Mouse (Mus musculus) neural tube, embryonic 12.5 days (tissue): Measurements from ENCODE around the gene Edn2. TPM values are rescaled to one million over a fixed set of nuclear protein-coding genes. Genes with fewer than 3 reads are reported as not detected.

ENCODE experiments used
- ATAC-seq: fragments of 200-750 bp; cut with Nextera tagmentation; 2 replicates; pipeline ENCODE4 v1.8.0; 2017; ENCODE audit warnings: low read depth, mild to moderate bottlenecking, moderate TSS enrichment, moderate library complexity; ENCODE audit not compliant: low FRiP score
- H3K27ac ChIP-seq: fragments of 300-500 bp; sonication (generic); 2 replicates; pipeline ENCODE4 v1.5.1; 2016
- H3K27me3 ChIP-seq: fragments of 300-500 bp; sonication (generic); replicated peaks from 2 replicates; pipeline ENCODE4 v1.6.1; 2016; ENCODE audit warnings: mild to moderate bottlenecking
- H3K36me3 ChIP-seq: fragments of 300-500 bp; sonication (generic); 2 replicates; pipeline ENCODE4 v1.6.1; 2016; ENCODE audit warnings: mild to moderate bottlenecking
- H3K4me1 ChIP-seq: fragments of 300-500 bp; sonication (generic); 2 replicates; pipeline ENCODE4 v1.6.1; 2016
- H3K4me2 ChIP-seq: fragments of 300-500 bp; sonication (generic); replicated peaks from 2 replicates; pipeline ENCODE4 v1.6.1; 2016; ENCODE audit warnings: mild to moderate bottlenecking
- H3K4me3 ChIP-seq: fragments of 300-500 bp; sonication (generic); 2 replicates; pipeline ENCODE4 v1.5.1; 2016
- H3K9ac ChIP-seq: fragments of 300-500 bp; sonication (generic); 2 replicates; pipeline ENCODE4 v1.6.1; 2016; ENCODE audit warnings: mild to moderate bottlenecking
- H3K9me3 ChIP-seq: fragments of 300-500 bp; sonication (generic); 2 replicates; pipeline ENCODE4 v1.6.1; 2016; ENCODE audit warnings: mild to moderate bottlenecking
- WGBS: fragments of 180-500 bp; shearing (Covaris S2); methylation state at CpG from one replicate; pipeline ENCODE4 v1.1.7; 2016; 5-methylcytosine and 5-hydroxymethylcytosine counted together
- polyA plus RNA-seq: library from polyadenylated mRNA; unstranded; fragments of >200 nt; fragmentation: Nextera tagmentation; extraction: Ambion mirVana; gene quantifications from 2 replicates; pipeline ENCODE4 v1.2.1, GENCODE M21; 2016

The Edn2 gene
- 0.27 TPM in 1 of 2 replicates, not detected in the other for polyA plus RNA-seq

DNA sequence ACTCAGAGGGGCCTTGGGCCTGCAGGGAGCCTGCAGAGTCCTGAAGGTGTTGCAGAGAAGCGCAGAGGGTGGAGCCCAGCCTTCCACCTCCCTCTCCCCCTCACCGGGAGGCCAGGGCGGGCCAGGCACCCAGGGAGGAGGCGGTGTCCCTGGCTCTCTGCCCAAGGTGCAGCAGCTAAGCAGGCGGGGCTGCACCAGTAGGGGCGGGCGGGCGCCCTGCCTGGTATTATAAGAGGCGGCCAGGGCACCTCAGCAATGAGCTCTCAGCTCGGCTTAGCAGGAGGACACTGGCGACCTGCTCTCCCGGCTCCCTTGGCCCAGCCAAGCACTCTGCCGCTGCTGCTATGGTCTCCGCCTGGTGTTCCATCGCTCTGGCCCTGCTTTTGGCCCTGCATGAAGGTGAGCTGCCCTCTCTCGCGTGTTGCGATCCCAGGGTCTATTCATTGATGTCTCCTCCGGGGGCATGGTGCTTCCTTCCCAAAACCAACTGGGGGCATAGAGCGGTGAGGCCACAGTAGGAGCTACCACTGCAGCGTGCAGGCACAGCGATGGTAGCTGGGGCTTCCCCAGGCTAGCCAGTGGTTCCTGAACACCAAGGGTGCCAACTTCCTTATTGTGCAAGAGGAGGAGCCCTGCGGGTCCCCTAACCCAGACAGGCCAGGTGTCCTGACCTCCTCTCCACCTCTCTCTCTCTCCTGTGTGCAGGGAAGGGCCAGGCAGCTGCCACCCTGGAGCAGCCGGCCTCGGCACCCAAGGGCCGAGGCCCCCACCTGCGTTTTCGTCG, at the start of gene Edn2:
Edn2 (plus strand) TSS at position 41 of the 784 bp plus-strand sequence.
- Histone ChIP-seq H3K36me3 (no peaks in the 10 kb centered on the region), H3K9ac (no peak within 1 kb of the TSS), H3K27ac (no peak within 1 kb of the TSS), H3K4me3 (no peak within 1 kb of the TSS), H3K4me1 (peaks cover 5% of the 10 kb centered on the region; the same call in 1 of the 2 replicates), H3K4me2 (no peak within 1 kb of the TSS), H3K9me3 (no peaks in the 10 kb centered on the region), H3K27me3 (peaks cover 10% of the 10 kb centered on the region; the same call in 1 of the 2 replicates)
- ATAC-seq, result no peak
- WGBS, result 43% methylated on average over 29 of the region's 29 CpGs

DNA sequence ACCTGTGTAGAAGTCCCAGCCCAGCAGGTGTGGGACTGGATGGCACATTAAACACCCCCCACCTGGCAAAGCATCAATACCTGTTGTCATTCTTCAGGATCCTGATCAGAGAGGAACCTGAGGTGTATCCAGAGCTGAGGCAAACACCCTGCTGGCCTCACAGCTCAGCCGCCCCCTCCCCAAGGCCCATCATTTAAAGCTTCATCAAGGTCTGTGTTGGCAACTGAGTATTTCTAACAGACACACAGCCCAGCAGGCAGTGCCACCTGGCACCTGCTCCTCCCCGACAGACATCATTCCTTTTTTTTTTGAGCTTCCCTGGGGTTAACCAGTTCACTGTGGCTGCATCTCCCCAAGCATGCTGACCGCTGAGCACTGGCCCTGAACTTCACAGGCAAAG, 45.5 kb upstream of the Edn2 start:
- H3K36me3 ChIP-seq, result no peaks in the 10 kb centered on the region
- H3K4me3 ChIP-seq, result no peak overlapping the region
- H3K4me1 ChIP-seq, result no peaks in the 10 kb centered on the region
- no peak overlapping the region for H3K27ac ChIP-seq
- WGBS, result 81% methylated on average over 3 of the region's 3 CpGs
- H3K4me2 ChIP-seq, result no peak overlapping the region
- 0 out of 2 replicates have a peak, but pooled peaks cover 9% of the 10 kb centered on the region for H3K9me3 ChIP-seq
- H3K9ac ChIP-seq, result no peak overlapping the region
- no peaks in the 10 kb centered on the region for H3K27me3 ChIP-seq
- ATAC-seq, result no peak

DNA sequence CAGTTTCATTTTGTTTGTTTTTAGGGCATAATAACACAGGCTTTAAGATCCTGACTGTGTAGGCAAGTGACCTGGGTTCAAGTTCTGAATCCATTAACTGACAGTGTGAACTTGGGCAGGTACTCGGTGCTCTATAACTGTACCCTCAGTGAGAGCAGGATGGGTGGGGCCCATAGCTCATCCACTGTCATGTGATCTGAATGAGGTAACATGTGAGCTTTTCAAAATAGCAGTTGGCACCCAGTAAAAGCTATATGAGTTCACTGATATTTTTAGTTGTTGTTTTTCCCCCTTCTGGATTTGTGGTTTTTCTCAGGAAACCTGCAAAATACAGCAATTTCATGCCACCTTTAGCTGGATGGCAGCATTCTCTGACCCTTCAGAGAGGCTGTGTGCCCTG, 44.7 kb upstream of the Edn2 start:
- 90% methylated on average over 1 of the region's 1 CpGs for WGBS
- H3K9me3 ChIP-seq, result 0 out of 2 replicates have a peak, but pooled peaks cover 9% of the 10 kb centered on the region
- H3K4me1 ChIP-seq, result no peaks in the 10 kb centered on the region
- no peak overlapping the region for H3K4me3 ChIP-seq
- no peak for ATAC-seq
- no peak overlapping the region for H3K27ac ChIP-seq
- H3K27me3 ChIP-seq, result no peaks in the 10 kb centered on the region
- H3K4me2 ChIP-seq, result no peak overlapping the region
- H3K36me3 ChIP-seq, result no peaks in the 10 kb centered on the region
- H3K9ac ChIP-seq, result no peak overlapping the region

DNA sequence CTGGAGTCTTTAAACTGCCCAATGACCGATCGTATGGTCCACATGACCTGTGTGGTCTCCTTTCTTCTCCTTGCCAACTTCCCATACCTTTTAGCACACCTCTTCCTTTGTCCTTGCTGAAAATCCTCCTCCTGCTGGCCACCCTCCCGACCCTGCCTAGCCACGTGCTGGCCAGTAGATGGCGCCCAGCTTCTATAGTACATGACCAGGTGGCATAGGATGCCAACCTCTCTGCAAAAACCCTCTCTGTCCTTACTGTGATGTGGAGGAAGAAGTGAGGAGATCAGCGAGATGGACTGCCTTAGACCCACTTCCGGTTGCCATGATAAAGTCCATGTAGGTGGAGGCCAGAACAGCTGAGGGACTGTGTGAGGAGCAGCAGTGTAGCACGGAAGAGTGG, 40.7 kb upstream of the Edn2 start:
- Histone ChIP-seq H3K9me3 (0 out of 2 replicates have a peak, but pooled peaks cover 9% of the 10 kb centered on the region), H3K27me3 (no peaks in the 10 kb centered on the region), H3K4me3 (no peak overlapping the region), H3K9ac (no peak overlapping the region), H3K4me2 (no peak overlapping the region), H3K36me3 (no peaks in the 10 kb centered on the region), H3K4me1 (no peaks in the 10 kb centered on the region), H3K27ac (no peak overlapping the region)
- 0 out of 2 replicates have a peak, but pooled peaks have one; percentile 37 for ATAC-seq
- 40% methylated on average over 8 of the region's 8 CpGs for WGBS

DNA sequence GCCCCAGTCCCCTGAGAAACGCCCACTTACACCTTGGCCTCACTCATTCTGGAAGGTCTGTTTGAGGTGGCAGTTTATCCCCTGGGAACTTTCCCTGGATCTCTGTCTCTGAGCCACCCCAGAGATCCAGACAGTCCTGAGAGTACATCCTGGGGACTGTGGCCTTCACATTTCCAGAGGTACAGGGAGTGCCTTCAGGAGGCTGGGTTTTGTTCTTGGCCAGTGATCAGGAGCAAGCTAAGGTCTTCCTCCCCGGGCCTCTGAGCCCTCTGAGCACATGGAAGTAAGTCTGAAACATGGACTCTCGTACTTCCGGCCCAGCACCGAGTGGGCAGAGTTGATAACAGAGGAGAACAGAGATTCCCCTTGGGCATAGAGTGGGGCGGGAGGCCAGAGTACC, 36.4 kb upstream of the Edn2 start:
- Histone ChIP-seq H3K9ac (no peak overlapping the region), H3K4me1 (no peaks in the 10 kb centered on the region), H3K36me3 (no peaks in the 10 kb centered on the region), H3K27ac (no peak overlapping the region), H3K4me3 (no peak overlapping the region), H3K27me3 (no peaks in the 10 kb centered on the region), H3K9me3 (no peaks in the 10 kb centered on the region), H3K4me2 (no peak overlapping the region)
- WGBS, result 85% methylated on average over 6 of the region's 6 CpGs
- ATAC-seq, result no peak

DNA sequence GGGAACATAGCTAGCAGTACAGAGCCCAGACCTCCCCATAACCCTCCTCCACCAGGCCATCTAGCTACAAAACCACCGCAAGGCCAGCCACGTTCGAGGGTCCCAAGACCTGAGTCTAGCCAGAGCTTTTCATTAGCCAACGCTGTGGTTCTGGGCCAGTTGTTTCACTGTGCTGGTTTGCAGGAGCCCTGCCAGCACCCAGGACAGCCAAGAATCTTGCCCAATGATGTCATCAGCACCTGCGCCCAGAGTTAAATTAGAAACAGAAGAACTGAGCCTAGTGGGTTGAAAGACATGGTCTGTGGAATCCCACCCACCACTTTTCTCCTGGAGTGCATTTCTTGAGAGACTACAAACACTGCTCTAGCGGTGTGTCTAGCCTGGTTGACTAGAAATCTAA, 35.0 kb upstream of the Edn2 start:
- Histone ChIP-seq H3K4me2 (no peak overlapping the region), H3K4me3 (no peak overlapping the region), H3K9ac (no peak overlapping the region), H3K27me3 (no peaks in the 10 kb centered on the region), H3K9me3 (no peaks in the 10 kb centered on the region), H3K27ac (no peak overlapping the region), H3K36me3 (no peaks in the 10 kb centered on the region), H3K4me1 (0 out of 2 replicates have a peak, but pooled peaks cover 4% of the 10 kb centered on the region)
- 91% methylated on average over 6 of the region's 6 CpGs for WGBS
- no peak for ATAC-seq

DNA sequence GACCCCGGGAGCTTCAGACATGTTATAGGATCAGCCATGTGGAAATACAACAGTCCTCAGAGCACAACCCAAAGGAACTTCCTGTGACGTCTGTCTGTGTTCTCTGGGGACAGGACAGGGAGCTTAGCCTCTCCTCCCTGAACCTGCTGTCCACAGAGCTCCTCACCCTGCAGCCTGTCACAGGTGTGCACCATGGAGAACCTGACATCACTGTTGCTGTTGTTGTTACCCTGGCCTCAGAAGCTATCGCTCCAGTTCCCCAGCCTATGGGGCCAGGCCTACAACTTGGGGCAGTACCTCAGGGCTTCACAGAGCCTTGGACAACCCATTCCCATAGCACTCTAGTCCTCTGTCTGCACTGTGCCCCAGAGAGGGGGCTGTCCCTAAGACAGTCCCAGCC, 33.7 kb upstream of the Edn2 start:
- H3K4me1 ChIP-seq, result 0 out of 2 replicates have a peak, but pooled peaks cover 5% of the 10 kb centered on the region
- H3K27ac ChIP-seq, result no peak overlapping the region
- H3K36me3 ChIP-seq, result no peaks in the 10 kb centered on the region
- no peaks in the 10 kb centered on the region for H3K27me3 ChIP-seq
- no peaks in the 10 kb centered on the region for H3K9me3 ChIP-seq
- H3K4me2 ChIP-seq, result no peak overlapping the region
- no peak overlapping the region for H3K9ac ChIP-seq
- no peak for ATAC-seq
- no peak overlapping the region for H3K4me3 ChIP-seq
- 80% methylated on average over 3 of the region's 3 CpGs for WGBS

DNA sequence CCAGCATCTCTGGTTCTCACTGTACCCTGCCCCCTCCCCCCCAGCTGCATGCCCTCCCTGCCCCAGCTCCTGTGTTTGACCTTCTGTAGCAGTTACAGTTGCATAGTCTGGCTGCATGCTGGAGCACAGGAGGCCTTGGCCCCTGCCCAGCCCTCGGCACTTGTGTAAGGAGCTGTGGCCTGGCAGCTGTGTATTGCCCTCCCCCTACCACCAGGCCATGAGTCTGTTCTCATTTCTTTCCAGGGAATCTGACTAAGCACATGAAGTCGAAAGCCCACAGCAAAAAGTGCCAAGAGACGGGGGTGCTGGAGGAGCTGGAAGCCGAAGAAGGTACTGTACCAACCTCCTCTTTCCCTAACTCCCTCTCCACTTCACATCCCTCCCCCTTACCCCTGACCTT, 33.0 kb upstream of the Edn2 start:
- ATAC-seq, result no peak
- Histone ChIP-seq H3K4me1 (0 out of 2 replicates have a peak, but pooled peaks cover 5% of the 10 kb centered on the region), H3K4me3 (no peak overlapping the region), H3K27ac (no peak overlapping the region), H3K36me3 (no peaks in the 10 kb centered on the region), H3K4me2 (no peak overlapping the region), H3K27me3 (no peaks in the 10 kb centered on the region), H3K9me3 (no peaks in the 10 kb centered on the region), H3K9ac (no peak overlapping the region)
- 92% methylated on average over 4 of the region's 4 CpGs for WGBS

DNA sequence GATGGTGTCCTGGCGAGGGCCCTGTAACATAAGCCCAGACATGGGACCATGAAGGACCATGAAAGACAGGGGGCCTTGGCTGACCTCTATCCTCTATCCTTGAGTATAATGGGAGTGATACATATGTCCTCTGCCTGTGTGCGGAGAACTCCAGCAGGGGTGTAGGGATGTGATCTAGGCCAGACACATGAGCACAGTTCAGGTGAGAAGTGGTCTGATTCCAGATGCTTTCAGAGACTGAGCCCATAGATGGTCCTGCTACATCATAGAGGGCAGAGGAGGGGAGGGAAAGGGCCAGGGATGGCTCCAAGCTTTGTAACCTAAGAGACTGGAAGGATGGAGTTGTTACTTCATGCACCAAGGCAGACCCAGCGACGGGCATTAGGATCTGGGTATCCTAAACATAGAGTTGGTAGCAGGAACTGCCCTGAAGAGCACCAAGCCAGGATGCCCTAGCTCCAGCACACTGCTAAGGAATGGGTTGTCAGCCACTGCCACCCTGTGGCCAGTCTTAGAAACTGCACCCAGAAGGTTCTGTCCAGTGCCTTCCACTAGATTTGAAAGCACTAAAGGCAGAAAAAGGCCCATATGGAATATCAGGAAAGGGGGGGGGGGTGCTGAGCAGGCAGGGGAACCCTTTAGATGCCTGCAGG, 31.6 kb upstream of the Edn2 start:
- WGBS, result 46% methylated on average over 4 of the region's 4 CpGs
- H3K27me3 ChIP-seq, result no peaks in the 10 kb centered on the region
- no peak overlapping the region for H3K4me2 ChIP-seq
- H3K9me3 ChIP-seq, result no peaks in the 10 kb centered on the region
- 0 out of 2 replicates have a peak, but pooled peaks cover 8% of the 10 kb centered on the region for H3K4me1 ChIP-seq
- no peak overlapping the region for H3K27ac ChIP-seq
- no peak overlapping the region for H3K9ac ChIP-seq
- ATAC-seq, result peak; percentile 64; the same call in 1 of the 2 replicates
- no peak overlapping the region for H3K4me3 ChIP-seq
- H3K36me3 ChIP-seq, result no peaks in the 10 kb centered on the region

DNA sequence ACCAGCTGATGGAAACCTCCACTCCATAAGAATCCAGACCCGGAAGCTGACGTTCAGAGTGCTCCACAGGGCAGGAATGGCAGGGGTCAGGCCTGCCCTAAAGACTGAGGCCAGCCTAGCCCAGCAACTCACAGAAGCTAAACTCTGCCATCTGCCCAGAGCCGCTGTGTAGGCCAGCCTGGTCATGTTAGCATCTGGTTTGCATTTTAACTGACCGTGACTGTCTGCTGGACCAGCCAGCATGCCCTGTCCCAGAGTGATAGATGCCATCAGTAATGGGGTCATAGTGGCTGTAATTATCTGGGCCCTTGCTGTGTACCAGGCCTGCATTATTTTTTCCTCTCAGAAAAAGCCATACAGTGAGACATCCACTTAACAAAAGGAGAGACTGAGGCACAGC, 30.1 kb upstream of the Edn2 start:
- no peak for ATAC-seq
- H3K9me3 ChIP-seq, result no peaks in the 10 kb centered on the region
- no peak overlapping the region for H3K4me3 ChIP-seq
- H3K36me3 ChIP-seq, result no peaks in the 10 kb centered on the region
- H3K27me3 ChIP-seq, result no peaks in the 10 kb centered on the region
- no peak overlapping the region for H3K9ac ChIP-seq
- 64% methylated on average over 4 of the region's 4 CpGs for WGBS
- 0 out of 2 replicates have a peak, but pooled peaks cover 8% of the 10 kb centered on the region for H3K4me1 ChIP-seq
- no peak overlapping the region for H3K27ac ChIP-seq
- no peak overlapping the region for H3K4me2 ChIP-seq

DNA sequence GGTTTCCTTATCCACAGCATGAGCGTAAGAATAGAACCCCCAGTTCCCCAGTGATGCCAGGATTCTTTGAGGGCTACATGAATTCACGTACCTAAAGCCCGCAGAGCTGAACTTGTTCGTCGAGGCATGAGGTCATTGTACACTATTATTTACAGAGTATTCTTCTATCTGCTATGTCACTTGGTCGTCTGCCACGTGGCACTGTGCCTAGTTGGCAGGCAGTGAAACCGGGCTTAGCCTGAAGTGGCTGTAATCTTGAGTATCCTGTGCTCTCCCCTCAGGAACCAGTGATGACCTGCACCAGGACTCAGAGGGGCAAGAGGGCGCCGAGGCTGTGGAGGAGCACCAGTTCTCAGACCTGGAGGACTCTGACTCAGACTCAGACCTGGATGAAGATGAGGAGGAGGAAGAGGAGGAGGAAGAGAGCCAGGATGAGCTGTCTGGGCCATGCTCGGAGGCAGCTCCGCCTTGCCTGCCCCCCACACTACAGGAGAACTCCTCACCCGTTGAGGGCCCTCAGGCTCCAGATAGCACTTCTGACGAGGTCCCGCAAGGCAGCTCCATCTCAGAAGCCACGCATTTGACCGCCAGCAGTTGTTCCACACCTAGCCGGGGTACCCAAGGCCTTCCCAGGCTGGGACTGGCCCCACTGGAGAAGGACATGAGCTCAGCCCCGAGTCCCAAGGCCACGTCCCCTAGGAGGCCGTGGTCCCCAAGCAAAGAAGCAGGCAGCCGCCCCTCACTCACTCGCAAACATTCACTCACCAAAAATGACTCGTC, 29.4 kb upstream of the Edn2 start:
- Histone ChIP-seq H3K4me1 (0 out of 2 replicates have a peak, but pooled peaks cover 8% of the 10 kb centered on the region), H3K4me3 (no peak overlapping the region), H3K4me2 (no peak overlapping the region), H3K27ac (no peak overlapping the region), H3K27me3 (no peaks in the 10 kb centered on the region), H3K9me3 (no peaks in the 10 kb centered on the region), H3K9ac (no peak overlapping the region), H3K36me3 (no peaks in the 10 kb centered on the region)
- no peak for ATAC-seq
- 83% methylated on average over 24 of the region's 24 CpGs for WGBS

DNA sequence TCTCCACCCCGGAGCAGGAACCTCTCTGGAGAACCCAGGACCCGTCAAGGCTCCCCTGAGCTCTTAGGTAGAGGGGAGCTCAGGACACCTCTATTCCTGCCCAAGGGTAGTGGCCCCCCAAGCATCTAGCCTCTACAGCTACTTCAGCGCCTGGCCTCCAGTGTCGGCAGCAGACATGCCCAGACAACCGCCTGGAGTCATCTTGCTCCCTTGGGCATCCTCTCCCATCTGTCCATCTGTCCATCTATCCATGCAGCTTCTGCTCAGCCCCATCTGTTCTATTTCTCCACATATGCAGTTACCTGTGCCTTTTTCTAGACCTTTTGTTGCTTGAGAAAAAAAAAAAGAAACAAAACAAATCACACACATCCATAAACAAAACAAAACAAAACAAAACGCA, 26.8 kb upstream of the Edn2 start:
- no peak for ATAC-seq
- Histone ChIP-seq H3K9me3 (no peaks in the 10 kb centered on the region), H3K27ac (no peak overlapping the region), H3K9ac (no peak overlapping the region), H3K4me2 (no peak overlapping the region), H3K27me3 (no peaks in the 10 kb centered on the region), H3K4me3 (no peak overlapping the region), H3K4me1 (0 out of 2 replicates have a peak, but pooled peaks cover 8% of the 10 kb centered on the region), H3K36me3 (no peaks in the 10 kb centered on the region)
- 78% methylated on average over 6 of the region's 6 CpGs for WGBS
